Mouse (Mus musculus) liver, embryonic 14.5 days (tissue): Measurements from ENCODE around the gene Khdc1b. TPM values are rescaled to one million over a fixed set of nuclear protein-coding genes. Genes with fewer than 3 reads are reported as not detected.
"Not testable (repeated sequence)": the region's sequence is repeated elsewhere in the genome, so short reads cannot be mapped to it uniquely, and the experiment has no call there.

Experiments used
- ATAC-seq: fragments of 200-750 bp; cut with Nextera tagmentation; 2 replicates; pipeline ENCODE4 v1.8.0; 2017; ENCODE audit warnings: moderate number of reproducible peaks, mild to moderate bottlenecking, moderate library complexity; ENCODE audit not compliant: insufficient read depth
- DNase-seq, 3 experiments: peaks; one replicate each; pipeline ENCODE4 v3.0.0-alpha.2; 2012 to 2013; ENCODE audit warnings: low read depth in 3 of 3, low spot score in 3 of 3
- H3K27ac ChIP-seq: fragments of 300-500 bp; sonication (generic); 2 replicates; pipeline ENCODE4 v1.5.1; 2014; ENCODE audit warnings: moderate library complexity, mild to moderate bottlenecking, control low read depth, inconsistent platforms
- H3K27me3 ChIP-seq: fragments of 300-500 bp; sonication (generic); 2 replicates; pipeline ENCODE4 v1.6.1; 2014; ENCODE audit warnings: mild to moderate bottlenecking, low read length, moderate library complexity; ENCODE audit not compliant: control insufficient read depth, insufficient read depth
- H3K36me3 ChIP-seq: fragments of 300-500 bp; sonication (generic); replicated peaks from 2 replicates; pipeline ENCODE4 v1.6.1; 2014; ENCODE audit warnings: low read depth; ENCODE audit not compliant: control insufficient read depth, insufficient read depth
- H3K4me1 ChIP-seq, 2 experiments: fragments of 200-500 bp in 1 of 2; fragments of 300-500 bp in 1 of 2; sonication (generic) in 1 of 2; replicated peaks; 2 replicates each; pipeline ENCODE4 v1.6.1; 2012 to 2014; ENCODE audit warnings: antibody characterized with exemption in 1 of 2, inconsistent platforms in 1 of 2, low read length in 1 of 2; ENCODE audit not compliant: control insufficient read depth in 2 of 2, insufficient read depth in 2 of 2
- H3K4me2 ChIP-seq: fragments of 300-500 bp; sonication (generic); 2 replicates; pipeline ENCODE4 v1.6.1; 2014; ENCODE audit warnings: low read depth, mild to moderate bottlenecking, control low read depth, moderate library complexity
- H3K4me3 ChIP-seq, 2 experiments: fragments of 200-500 bp in 1 of 2; fragments of 300-500 bp in 1 of 2; sonication (generic) in 1 of 2; 2 replicates each; pipeline ENCODE4 v1.5.1; 2012 to 2014; ENCODE audit warnings: low read depth in 2 of 2, low read length in 2 of 2, mild to moderate bottlenecking in 2 of 2, control low read depth in 1 of 2, inconsistent platforms in 1 of 2, moderate library complexity in 1 of 2; ENCODE audit not compliant: insufficient read depth in 1 of 2
- H3K9ac ChIP-seq: fragments of 300-500 bp; sonication (generic); replicated peaks from 2 replicates; pipeline ENCODE4 v1.6.1; 2014; ENCODE audit warnings: mild to moderate bottlenecking, control low read depth, moderate library complexity
- H3K9me3 ChIP-seq: fragments of 300-500 bp; sonication (generic); 2 replicates; pipeline ENCODE4 v1.6.1; 2016; ENCODE audit warnings: low read length, mixed read lengths; ENCODE audit not compliant: control insufficient read depth
- CTCF ChIP-seq: IDR thresholded peaks from 2 replicates; pipeline ENCODE4 v1.5.1; 2016; ENCODE audit warnings: antibody characterized with exemption, low read depth, control low read depth
- EP300 ChIP-seq: IDR thresholded peaks from 2 replicates; pipeline ENCODE4 v1.6.1; 2016; ENCODE audit warnings: antibody characterized with exemption, low read depth
- WGBS: fragments of 180-500 bp; shearing (Covaris S2); extraction: QIAGEN DNeasy Blood & Tissue Kit; methylation state at CpG from one replicate; pipeline ENCODE4 v1.1.7; 2014; ENCODE audit not compliant: insufficient replicate concordance; 5-methylcytosine and 5-hydroxymethylcytosine counted together
- polyA plus RNA-seq, 2 experiments: library from polyadenylated mRNA; depleted of rRNA in 1 of 2; stranded (reverse) in 1 of 2; unstranded in 1 of 2; fragments of >200 nt; fragmentation: Nextera tagmentation in 1 of 2; extraction: Ambion mirVana in 1 of 2; gene quantifications; 2 replicates each; pipeline versions ENCODE4 v1.2.1 to v1.2.3; 2012 to 2014

Khdc1b gene
- polyA plus RNA-seq (2012; rRNA removed) (not detected in 2 replicates), polyA plus RNA-seq (2014; fragmentation: Nextera tagmentation; extraction: Ambion mirVana) (not detected in 2 replicates)

- Histone ChIP-seq H3K36me3 (no peaks in the 10 kb centered on the region), H3K27ac (no peak within 1 kb of the TSS), H3K27me3 (no peaks in the 10 kb centered on the region), H3K4me2 (no peak within 1 kb of the TSS), H3K4me3 (no peak within 1 kb of the TSS), H3K4me1 (no peaks in the 10 kb centered on the region), H3K9ac (no peak within 1 kb of the TSS), H3K9me3 (no peaks in the 10 kb centered on the region)
- ATAC-seq, result no peak
- no peak for DNase-seq
- no peak for TF ChIP-seq CTCF
- TF ChIP-seq EP300, result no peak
- 59% methylated on average over 1 of the region's 1 CpGs for WGBS
Measured at GRCm38 (mm10) chr1:21383256-21383655, at the start of gene Khdc1b. Khdc1b (plus strand) TSS chr1:21383556.

GRCm38 (mm10) chr1:21335836-21336235, 47.5 kb upstream of the Khdc1b start:
- H3K4me1 ChIP-seq, result peaks cover 4 to 13% of the 10 kb centered on the region in 2 experiments
- H3K27me3 ChIP-seq, result no peaks in the 10 kb centered on the region
- no peak for DNase-seq
- H3K36me3 ChIP-seq, result no peaks in the 10 kb centered on the region
- TF ChIP-seq CTCF (no peak), EP300 (no peak)
- no peak overlapping the region for H3K4me3 ChIP-seq
- no peaks in the 10 kb centered on the region for H3K9me3 ChIP-seq
- no peak overlapping the region for H3K9ac ChIP-seq
- no peak overlapping the region for H3K27ac ChIP-seq
- no peak overlapping the region for H3K4me2 ChIP-seq
- ATAC-seq, result no peak

DNA sequence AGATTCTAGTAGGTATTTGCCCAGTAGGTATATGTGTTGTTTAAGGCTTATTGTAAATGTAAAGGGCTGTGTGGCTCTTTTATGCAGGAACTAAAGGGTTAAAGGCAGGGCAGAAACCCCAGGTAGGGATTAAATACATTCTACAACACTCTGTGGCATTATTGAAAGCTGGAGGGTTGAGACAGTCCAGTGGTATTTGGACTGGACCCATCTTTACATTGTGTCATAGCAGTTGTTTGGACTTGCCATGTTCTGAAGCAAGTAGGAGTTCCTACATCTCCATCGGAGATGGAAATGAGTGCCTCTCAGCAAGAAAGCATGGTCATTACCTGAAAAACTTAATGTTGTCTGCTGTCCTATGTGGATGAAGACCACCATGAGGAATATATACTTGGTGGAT, 42.6 kb upstream of the Khdc1b start:
- Histone ChIP-seq H3K4me2 (no peak overlapping the region), H3K4me1 (no peaks in the 10 kb centered on the region), H3K27ac (no peak overlapping the region), H3K9me3 (no peaks in the 10 kb centered on the region), H3K4me3 (no peak overlapping the region), H3K9ac (no peak overlapping the region), H3K36me3 (no peaks in the 10 kb centered on the region), H3K27me3 (no peaks in the 10 kb centered on the region)
- ATAC-seq (no peak), DNase-seq (no peak)
- WGBS, result 83% methylated on average over 1 of the region's 1 CpGs
- TF ChIP-seq CTCF (no peak), EP300 (no peak)

- H3K27ac ChIP-seq, result no peak overlapping the region
- H3K4me1 ChIP-seq, result no peaks in the 10 kb centered on the region
- H3K9me3 ChIP-seq, result no peaks in the 10 kb centered on the region
- ATAC-seq, result peak; percentile 28; the same call in 1 of the 2 replicates
- H3K4me3 ChIP-seq, result no peak overlapping the region
- no peaks in the 10 kb centered on the region for H3K36me3 ChIP-seq
- H3K9ac ChIP-seq, result no peak overlapping the region
- 31% methylated on average over 4 of the region's 4 CpGs for WGBS
- DNase-seq, result peak in 2 of 3 experiments; percentile 3 to 35
- no peaks in the 10 kb centered on the region for H3K27me3 ChIP-seq
- no peak overlapping the region for H3K4me2 ChIP-seq
- peak; percentile 74 for TF ChIP-seq CTCF
- TF ChIP-seq EP300, result no peak
Measured at GRCm38 (mm10) chr1:21344253-21344652, 39.1 kb upstream of the Khdc1b start.

DNA sequence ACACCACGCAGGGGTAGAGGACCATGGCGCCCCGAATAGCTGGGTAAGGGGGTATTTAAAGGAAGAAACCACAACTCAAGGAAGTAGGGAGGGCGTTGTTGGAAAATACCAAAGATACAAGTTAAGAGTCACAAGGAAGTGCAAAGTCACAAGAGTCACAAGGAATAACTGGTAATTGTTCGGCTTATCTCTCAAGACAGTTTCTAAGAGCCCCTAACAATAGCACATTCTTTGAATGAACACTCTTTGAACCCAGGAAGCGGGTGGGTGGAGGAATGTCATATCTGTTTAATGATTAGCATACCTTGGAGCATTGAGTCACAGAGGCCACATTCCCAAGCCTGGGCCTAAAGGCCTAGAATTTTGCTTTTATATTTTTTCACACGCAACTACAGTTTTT, 38.6 kb upstream of the Khdc1b start:
- ATAC-seq, H3K4me2 ChIP-seq, H3K27ac ChIP-seq, H3K4me1 ChIP-seq, H3K4me3 ChIP-seq, H3K36me3 ChIP-seq, H3K9ac ChIP-seq, H3K27me3 ChIP-seq, DNase-seq, H3K9me3 ChIP-seq: not testable (repeated sequence)
- 49% methylated on average over 7 of the region's 7 CpGs for WGBS

GRCm38 (mm10) chr1:21349341-21349740, 34.0 kb upstream of the Khdc1b start, which contains the start of gene Khdc1a:
Khdc1a (plus strand) TSS chr1:21349641.
- WGBS, result 52% methylated on average over 2 of the region's 2 CpGs
- no peaks in the 10 kb centered on the region for H3K27me3 ChIP-seq
- no peak within 1 kb of the TSS for H3K27ac ChIP-seq
- no peak within 1 kb of the TSS for H3K4me2 ChIP-seq
- no peak for ATAC-seq
- no peak within 1 kb of the TSS for H3K4me3 ChIP-seq
- TF ChIP-seq CTCF (no peak), EP300 (no peak)
- DNase-seq, result no peak
- no peaks in the 10 kb centered on the region for H3K4me1 ChIP-seq
- H3K36me3 ChIP-seq, result no peaks in the 10 kb centered on the region
- no peaks in the 10 kb centered on the region for H3K9me3 ChIP-seq
- H3K9ac ChIP-seq, result no peak within 1 kb of the TSS

DNA sequence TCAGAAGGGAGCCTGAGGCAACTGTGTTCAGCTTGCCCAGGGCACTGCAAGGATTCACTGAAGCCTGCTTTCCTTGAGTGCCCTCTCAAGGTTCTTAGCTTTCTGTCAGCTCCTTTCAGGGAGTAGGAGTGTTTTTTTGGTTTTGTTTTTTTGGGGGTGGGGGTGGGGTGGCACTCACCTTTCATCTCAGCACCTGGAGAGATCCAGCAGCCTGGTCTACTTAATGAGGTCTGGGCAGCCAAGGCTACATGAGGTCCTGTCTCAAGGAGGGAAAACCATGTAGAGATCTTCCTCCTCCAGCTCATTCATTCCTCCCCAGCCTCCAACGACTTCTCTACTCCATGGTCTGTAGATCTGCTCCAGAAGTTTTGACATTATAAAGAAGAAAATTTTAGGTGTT, 15.3 kb upstream of the Khdc1b start, which contains the start of gene Khdc1c:
Gene Khdc1c, plus strand, starts transcription at position 301 of the 400 bp plus-strand sequence.
- H3K4me2 ChIP-seq, H3K4me3 ChIP-seq, ATAC-seq, H3K27ac ChIP-seq, H3K9me3 ChIP-seq, H3K27me3 ChIP-seq, DNase-seq, H3K36me3 ChIP-seq, H3K9ac ChIP-seq, H3K4me1 ChIP-seq: not testable (repeated sequence)
- WGBS, result 26% methylated on average over 1 of the region's 1 CpGs
